Mouse (Mus musculus) gastrocnemius, postnatal 4 days (tissue): ENCODE measurements around the gene Ankrd12. TPM values are rescaled to one million over a fixed set of nuclear protein-coding genes. Genes with fewer than 3 reads are reported as not detected.
"Not testable (repeated sequence)": the region's sequence is repeated elsewhere in the genome, so short reads cannot be mapped to it uniquely, and the experiment has no call there.

Experiments
- DNase-seq, 2 experiments: peaks; one replicate each; pipeline ENCODE4 v3.0.0; 2021 to 2022; ENCODE audit warnings: low spot score in 2 of 2, mixed read lengths in 2 of 2
- total RNA-seq, 2 experiments: library from RNA; stranded (reverse); gene quantifications; 2 replicates each; pipeline ENCODE4 v1.2.3; 2021

Gene Ankrd12
- total RNA-seq, 2 experiments from 2014 or later = 17.8 to 24.7 TPM

- no peak for DNase-seq
Observed at GRCm38 (mm10) chr17:66085038-66085437, 8.1 kb upstream of the Ankrd12 start.

GRCm38 (mm10) chr17:66084486-66084885, 7.6 kb upstream of the Ankrd12 start:
- no peak for DNase-seq

GRCm38 (mm10) chr17:66077437-66077850, 555 bp upstream of the Ankrd12 start:
- DNase-seq = no peak

- DNase-seq = peak in 1 of 2 experiments; percentile 36
Observed at GRCm38 (mm10) chr17:66076174-66076927, 538 bp downstream of the Ankrd12 start.

GRCm38 (mm10) chr17:66075827-66076173, 1.1 kb downstream of the Ankrd12 start:
- no peak for DNase-seq

GRCm38 (mm10) chr17:66073971-66074370, 2.9 kb downstream of the Ankrd12 start:
- DNase-seq = no peak

GRCm38 (mm10) chr17:66069036-66069435, 7.9 kb downstream of the Ankrd12 start:
- DNase-seq = not testable (repeated sequence)

- DNase-seq = no peak
Observed at GRCm38 (mm10) chr17:66065115-66065514, 11.8 kb downstream of the Ankrd12 start.

- no peak for DNase-seq
Observed at GRCm38 (mm10) chr17:66061241-66061938, 15.5 kb downstream of the Ankrd12 start.

GRCm38 (mm10) chr17:66058160-66058559, 18.7 kb downstream of the Ankrd12 start:
- no peak for DNase-seq

GRCm38 (mm10) chr17:66057145-66057544, 19.7 kb downstream of the Ankrd12 start:
- no peak for DNase-seq

- no peak for DNase-seq
Observed at GRCm38 (mm10) chr17:66053349-66053748, 23.5 kb downstream of the Ankrd12 start.

GRCm38 (mm10) chr17:66048795-66049194, 28.1 kb downstream of the Ankrd12 start:
- no peak for DNase-seq

- no peak for DNase-seq
Observed at GRCm38 (mm10) chr17:66048199-66048598, 28.7 kb downstream of the Ankrd12 start.

GRCm38 (mm10) chr17:66043679-66044078, 33.2 kb downstream of the Ankrd12 start:
- not testable (repeated sequence) for DNase-seq

GRCm38 (mm10) chr17:66041020-66041419, 35.9 kb downstream of the Ankrd12 start:
- no peak for DNase-seq

- DNase-seq = no peak
Observed at GRCm38 (mm10) chr17:66033239-66033638, 43.6 kb downstream of the Ankrd12 start.

- DNase-seq = no peak
Observed at GRCm38 (mm10) chr17:66031991-66032390, 44.9 kb downstream of the Ankrd12 start.

- DNase-seq = no peak
Observed at GRCm38 (mm10) chr17:66024211-66024610, 52.7 kb downstream of the Ankrd12 start.

GRCm38 (mm10) chr17:66011790-66012189, 65.1 kb downstream of the Ankrd12 start:
- no peak for DNase-seq

GRCm38 (mm10) chr17:66007892-66008291, 69.0 kb downstream of the Ankrd12 start:
- DNase-seq = no peak

- DNase-seq = no peak
Observed at GRCm38 (mm10) chr17:66007473-66007872, 69.4 kb downstream of the Ankrd12 start.
